Comparison of ENCODE assay signal across 11 mouse cellular contexts in genomic region chr5:122103075-122103474, GRCm38 (mm10). TPM values are rescaled to one million over a fixed set of nuclear protein-coding genes. Genes with fewer than 3 reads are reported as not detected.
DNase-seq lines count a peak whose midpoint lies in the region; ATAC-seq lines count a peak whose summit lies in the region.
"Had no signal": no experiment of that assay in that cellular context is flagged by ENCODE, and none has a peak within 500 bp of the region (broad histone marks: within the 10 kb centered on the region; RNA-seq: fewer than 3 reads in every experiment).

No protein-coding gene starts in this region.

- H3K27me3 ChIP-seq in lung, embryonic 16.5 days (ENCODE audit: control insufficient read depth, insufficient read depth, low read depth, low read length) = peaks cover 11% of the 10 kb centered on the region
- H3K27me3 ChIP-seq in heart, embryonic 14.5 days (ENCODE audit: control insufficient read depth, insufficient read depth, low read length) = 0 out of 2 replicates have a peak, but pooled peaks cover 3% of the 10 kb centered on the region
- H3K27me3 ChIP-seq in neural tube, embryonic 15.5 days (replicated peaks) = peaks cover 2% of the 10 kb centered on the region; the same call in 1 of the 2 replicates

- H3K4me2 ChIP-seq in lung, embryonic 16.5 days (ENCODE audit: low read depth, low read length) = peak overlapping the region; percentile 39
- H3K4me2 ChIP-seq in heart, embryonic 14.5 days (ENCODE audit: low read length) = peak overlapping the region; percentile 77
- H3K4me2 ChIP-seq in neural tube, embryonic 15.5 days = peak overlapping the region; percentile 30

- ATAC-seq in frontal cortex, adult (ENCODE audit: low TSS enrichment) = peak; percentile 34; the same call in 1 of the 2 replicates
- no peak for ATAC-seq in lung, embryonic 16.5 days (ENCODE audit: low read depth)
- no peak for ATAC-seq in heart, embryonic 14.5 days (ENCODE audit: insufficient number of reproducible peaks, insufficient read depth, low FRiP score, low read depth)
- ATAC-seq in neural tube, embryonic 15.5 days (ENCODE audit: low FRiP score) = no peak

- H3K9ac ChIP-seq in lung, embryonic 16.5 days (ENCODE audit: low read length) = 0 out of 2 replicates have a peak overlapping the region, but pooled peaks have one; percentile 35
- H3K9ac ChIP-seq in heart, embryonic 14.5 days (ENCODE audit: low read length) = peak overlapping the region; percentile 99
- 0 out of 2 replicates have a peak overlapping the region, but pooled peaks have one; percentile 26 for H3K9ac ChIP-seq in neural tube, embryonic 15.5 days (replicated peaks)
- H3K9ac ChIP-seq: liver, embryonic 14.5 days had no signal

- H3K9me3 ChIP-seq in lung, embryonic 16.5 days (ENCODE audit: control insufficient read depth, low read length) = no peaks in the 10 kb centered on the region
- H3K9me3 ChIP-seq in heart, embryonic 14.5 days (ENCODE audit: control insufficient read depth, low read length) = no peaks in the 10 kb centered on the region
- H3K9me3 ChIP-seq in neural tube, embryonic 15.5 days (replicated peaks) = no peaks in the 10 kb centered on the region

- H3K27ac ChIP-seq in lung, embryonic 16.5 days (ENCODE audit: low read length) = no peak overlapping the region
- H3K27ac ChIP-seq in heart, embryonic 14.5 days (replicated peaks in 1 of 2; ENCODE audit: control insufficient read depth in 1 of 2, insufficient read depth in 1 of 2, low read depth in 2 of 2, low read length in 2 of 2) = peak overlapping the region; percentile 97 to 99
- no peak overlapping the region for H3K27ac ChIP-seq in neural tube, embryonic 15.5 days (replicated peaks)
- H3K27ac ChIP-seq: liver, embryonic 14.5 days had no signal

- no peaks in the 10 kb centered on the region for H3K36me3 ChIP-seq in lung, embryonic 16.5 days (ENCODE audit: control insufficient read depth, insufficient read depth, low read length)
- peaks cover 65% of the 10 kb centered on the region for H3K36me3 ChIP-seq in heart, embryonic 14.5 days (ENCODE audit: control insufficient read depth, insufficient read depth, low read length)
- no peaks in the 10 kb centered on the region for H3K36me3 ChIP-seq in neural tube, embryonic 15.5 days

- no peak for DNase-seq in frontal cortex, postnatal 25 days (ENCODE audit: low spot score in 2 of 2)
- DNase-seq in lung, adult 18-20 months = no peak
- DNase-seq in urinary bladder, adult 18-20 months (ENCODE audit: low spot score in 2 of 2) = no peak
- no peak for DNase-seq in ovary, postnatal 10 days (ENCODE audit: low spot score)
- DNase-seq: kidney, adult 9 months had no signal

- no peaks in the 10 kb centered on the region; the same call in 1 of the 2 replicates for H3K4me1 ChIP-seq in lung, embryonic 16.5 days (replicated peaks; ENCODE audit: control insufficient read depth, insufficient read depth, low read length)
- H3K4me1 ChIP-seq in heart, embryonic 14.5 days (ENCODE audit: control insufficient read depth in 2 of 2, insufficient read depth in 2 of 2, low read length in 2 of 2) = peaks cover 10 to 14% of the 10 kb centered on the region in 2 experiments
- H3K4me1 ChIP-seq in neural tube, embryonic 15.5 days = peaks cover 9% of the 10 kb centered on the region

- 29% methylated on average over 12 of the region's 12 CpGs for WGBS in lung, embryonic 16.5 days
- 25% methylated on average over 12 of the region's 12 CpGs for WGBS in heart, embryonic 14.5 days
- 37% methylated on average over 12 of the region's 12 CpGs for WGBS in neural tube, embryonic 15.5 days

- H3K4me3 ChIP-seq in lung, embryonic 16.5 days (ENCODE audit: low read length) = no peak overlapping the region
- peak overlapping the region; percentile 68 to 71 for H3K4me3 ChIP-seq in heart, embryonic 14.5 days (ENCODE audit: control insufficient read depth in 1 of 2, insufficient read depth in 1 of 2, low read depth in 1 of 2, low read length in 2 of 2)
- no peak overlapping the region for H3K4me3 ChIP-seq in neural tube, embryonic 15.5 days (replicated peaks)

RNA-seq across cellular contexts. Expression of gene Myl2, which starts 2.3 kb away (rescaled TPM):
- 12.4 and 12.7 TPM in 2 replicates for polyA plus RNA-seq in lung, embryonic 16.5 days (2015; fragmentation: Nextera tagmentation; extraction: Ambion mirVana)
- polyA plus RNA-seq in heart, embryonic 14.5 days (2014; fragmentation: Nextera tagmentation; extraction: Ambion mirVana) = 10,198 and 10,957 TPM in 2 replicates
- 1.8 and 4.7 TPM in 2 replicates for polyA plus RNA-seq in neural tube, embryonic 15.5 days (2015; fragmentation: Nextera tagmentation; extraction: Ambion mirVana)

RNA-seq across cellular contexts. Expression of gene Ccdc63, which starts 37.5 kb away (rescaled TPM):
- polyA plus RNA-seq in lung, embryonic 16.5 days (2015; fragmentation: Nextera tagmentation; extraction: Ambion mirVana) = 0.04 TPM in 1 of 2 replicates, not detected in the other
- 0.85 TPM in 1 of 2 replicates, not detected in the other for polyA plus RNA-seq in heart, embryonic 14.5 days (2014; fragmentation: Nextera tagmentation; extraction: Ambion mirVana)
- polyA plus RNA-seq in neural tube, embryonic 15.5 days (2015; fragmentation: Nextera tagmentation; extraction: Ambion mirVana) = 0.44 TPM in 1 of 2 replicates, not detected in the other
- polyA plus RNA-seq: embryonic facial prominence, embryonic 11.5 days had no signal

RNA-seq across cellular contexts. Expression of gene Cux2, which starts 53.2 kb away (rescaled TPM):
- 1.5 and 2.3 TPM in 2 replicates for polyA plus RNA-seq in lung, embryonic 16.5 days (2015; fragmentation: Nextera tagmentation; extraction: Ambion mirVana)
- polyA plus RNA-seq in heart, embryonic 14.5 days (2014; fragmentation: Nextera tagmentation; extraction: Ambion mirVana) = 6.4 and 7.9 TPM in 2 replicates
- polyA plus RNA-seq in neural tube, embryonic 15.5 days (2015; fragmentation: Nextera tagmentation; extraction: Ambion mirVana) = 18.0 and 19.9 TPM in 2 replicates

RNA-seq across cellular contexts. Expression of gene Ppp1cc, which starts 55.0 kb away (rescaled TPM):
- polyA plus RNA-seq in lung, embryonic 16.5 days (2015; fragmentation: Nextera tagmentation; extraction: Ambion mirVana) = 214 and 259 TPM in 2 replicates
- polyA plus RNA-seq in heart, embryonic 14.5 days (2014; fragmentation: Nextera tagmentation; extraction: Ambion mirVana) = 229 and 248 TPM in 2 replicates
- polyA plus RNA-seq in neural tube, embryonic 15.5 days (2015; fragmentation: Nextera tagmentation; extraction: Ambion mirVana) = 184 and 200 TPM in 2 replicates

Comparison
In these comparisons a context has a peak if more than half of its experiments do, and no peak if none do; other contexts are left out.
1. H3K27ac ChIP-seq: peak in heart, embryonic 14.5 days (2 of 2); none in lung, embryonic 16.5 days (single experiment) and neural tube, embryonic 15.5 days (single experiment).
2. H3K4me3 ChIP-seq: peak in heart, embryonic 14.5 days (2 of 2); none in lung, embryonic 16.5 days (single experiment) and neural tube, embryonic 15.5 days (single experiment).
3. H3K9ac ChIP-seq: peak in every context shown above with its lines; median percentile 99 in heart, embryonic 14.5 days; 35 in lung, embryonic 16.5 days; 26 in neural tube, embryonic 15.5 days.
4. RNA of gene Myl2, which starts 2.3 kb away (polyA plus RNA-seq): 10,198 to 10,957 TPM in heart, embryonic 14.5 days; 12.4 to 12.7 TPM in lung, embryonic 16.5 days and 1.8 to 4.7 TPM in neural tube, embryonic 15.5 days; every median in the first group is over 100 times any median in the second.
5. Peak in every context shown above with its lines, with median percentiles within 50 percentile points of each other: H3K4me2 ChIP-seq.